Mouse (Mus musculus) limb, embryonic 13.5 days (tissue): ENCODE measurements around the gene 1700001C19Rik. TPM values are rescaled to one million over a fixed set of nuclear protein-coding genes. Genes with fewer than 3 reads are reported as not detected.

Source experiments
- ATAC-seq: fragments of 200-750 bp; cut with Nextera tagmentation; 2 replicates; pipeline ENCODE4 v1.8.0; 2017; ENCODE audit warnings: low read depth, moderate number of reproducible peaks, moderate TSS enrichment; ENCODE audit not compliant: low FRiP score
- H3K27ac ChIP-seq: fragments of 300-500 bp; sonication (generic); 2 replicates; pipeline ENCODE4 v1.5.1; 2015; ENCODE audit warnings: inconsistent platforms, mild to moderate bottlenecking, moderate library complexity
- H3K27me3 ChIP-seq: fragments of 300-500 bp; sonication (generic); 2 replicates; pipeline ENCODE4 v1.6.1; 2015; ENCODE audit warnings: mild to moderate bottlenecking, inconsistent platforms
- H3K36me3 ChIP-seq: fragments of 300-500 bp; sonication (generic); 2 replicates; pipeline ENCODE4 v1.6.1; 2015; ENCODE audit warnings: inconsistent platforms, mild to moderate bottlenecking, moderate library complexity
- H3K4me1 ChIP-seq: fragments of 300-500 bp; sonication (generic); 2 replicates; pipeline ENCODE4 v1.6.1; 2015; ENCODE audit warnings: inconsistent platforms
- H3K4me2 ChIP-seq: fragments of 300-500 bp; sonication (generic); replicated peaks from 2 replicates; pipeline ENCODE4 v1.6.1; 2015; ENCODE audit warnings: inconsistent platforms, mild to moderate bottlenecking, moderate library complexity
- H3K4me3 ChIP-seq: fragments of 300-500 bp; sonication (generic); 2 replicates; pipeline ENCODE4 v1.5.1; 2015; ENCODE audit warnings: moderate library complexity, mild to moderate bottlenecking, inconsistent platforms
- H3K9ac ChIP-seq: fragments of 300-500 bp; sonication (generic); 2 replicates; pipeline ENCODE4 v1.6.1; 2015; ENCODE audit warnings: mild to moderate bottlenecking, inconsistent platforms
- H3K9me3 ChIP-seq: fragments of 300-500 bp; sonication (generic); 2 replicates; pipeline ENCODE4 v1.6.1; 2016; ENCODE audit warnings: inconsistent platforms
- WGBS: fragments of 180-500 bp; shearing (Covaris S2); methylation state at CpG from one replicate; pipeline ENCODE4 v1.1.7; 2015; 5-methylcytosine and 5-hydroxymethylcytosine counted together
- polyA plus RNA-seq: library from polyadenylated mRNA; unstranded; fragments of >200 nt; fragmentation: Nextera tagmentation; extraction: Ambion mirVana; gene quantifications from 2 replicates; pipeline ENCODE4 v1.2.1, GENCODE M21; 2015

Gene 1700001C19Rik
- polyA plus RNA-seq, 1 experiment from 2014 or later: 0.24 TPM

- ATAC-seq: no peak
- WGBS: 71% methylated on average over 5 of the region's 5 CpGs
- Histone ChIP-seq H3K36me3 (no peaks in the 10 kb centered on the region), H3K4me2 (no peak overlapping the region), H3K27me3 (peaks cover 64% of the 10 kb centered on the region), H3K9me3 (no peaks in the 10 kb centered on the region), H3K4me3 (no peak overlapping the region), H3K27ac (no peak overlapping the region), H3K9ac (no peak overlapping the region), H3K4me1 (peaks cover 28% of the 10 kb centered on the region)
Observed at GRCm38 (mm10) chr17:47470686-47471085, 33.5 kb upstream of the 1700001C19Rik start.

DNA sequence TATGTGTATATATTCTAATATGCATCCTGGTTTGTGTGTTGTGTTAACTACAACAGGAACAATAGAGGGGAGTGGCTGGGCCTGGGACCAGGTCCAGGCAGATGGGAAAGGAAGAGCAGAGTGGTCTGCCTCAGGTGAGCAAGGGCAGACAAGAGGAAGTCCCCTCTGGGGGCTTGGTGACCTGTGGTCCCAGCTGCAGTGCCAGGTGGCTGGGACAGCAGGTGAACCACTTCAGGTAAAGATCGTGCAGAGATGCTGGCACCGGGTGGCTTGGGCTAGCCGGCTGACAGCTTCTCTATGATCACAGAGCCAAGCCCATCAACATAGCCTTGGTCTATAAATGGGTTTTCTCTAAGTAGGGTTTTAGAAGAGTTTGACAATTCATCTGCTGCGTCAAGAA lies 32.9 kb upstream of the 1700001C19Rik start:
- no peaks in the 10 kb centered on the region for H3K36me3 ChIP-seq
- 88% methylated on average over 4 of the region's 4 CpGs for WGBS
- no peak overlapping the region for H3K4me3 ChIP-seq
- H3K27me3 ChIP-seq: peaks cover 69% of the 10 kb centered on the region
- no peak for ATAC-seq
- no peaks in the 10 kb centered on the region for H3K9me3 ChIP-seq
- H3K9ac ChIP-seq: no peak overlapping the region
- peaks cover 32% of the 10 kb centered on the region for H3K4me1 ChIP-seq
- no peak overlapping the region for H3K4me2 ChIP-seq
- no peak overlapping the region for H3K27ac ChIP-seq

DNA sequence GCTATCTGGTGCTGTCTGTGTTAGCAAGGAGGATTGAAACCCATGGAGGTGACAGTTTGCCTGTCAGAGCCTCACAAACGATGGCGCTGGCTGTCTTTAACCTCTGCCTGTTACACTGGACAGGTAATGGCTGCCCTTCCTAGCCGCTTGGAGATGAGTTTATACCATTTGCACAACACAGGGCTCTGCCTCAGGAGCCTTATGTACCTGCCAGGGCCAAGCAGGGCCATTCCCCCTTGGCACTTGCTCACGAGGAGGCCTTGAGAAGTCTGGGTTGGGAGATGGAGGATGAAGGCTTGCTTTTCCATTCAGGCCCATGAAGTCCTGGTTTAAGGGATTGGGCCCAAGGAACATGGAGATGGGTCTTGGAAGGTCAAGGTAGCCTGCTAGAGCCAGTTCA lies 32.5 kb upstream of the 1700001C19Rik start:
- Histone ChIP-seq H3K9ac (no peak overlapping the region), H3K9me3 (no peaks in the 10 kb centered on the region), H3K27ac (no peak overlapping the region), H3K27me3 (peaks cover 73% of the 10 kb centered on the region), H3K4me1 (peaks cover 32% of the 10 kb centered on the region), H3K36me3 (no peaks in the 10 kb centered on the region), H3K4me2 (no peak overlapping the region), H3K4me3 (no peak overlapping the region)
- 87% methylated on average over 4 of the region's 4 CpGs for WGBS
- no peak for ATAC-seq

GRCm38 (mm10) chr17:47468466-47468865 lies 31.3 kb upstream of the 1700001C19Rik start:
- H3K36me3 ChIP-seq: no peaks in the 10 kb centered on the region
- H3K27me3 ChIP-seq: peaks cover 82% of the 10 kb centered on the region
- H3K4me1 ChIP-seq: peaks cover 32% of the 10 kb centered on the region
- H3K27ac ChIP-seq: no peak overlapping the region
- H3K9me3 ChIP-seq: no peaks in the 10 kb centered on the region
- ATAC-seq: no peak
- peak overlapping the region; percentile 29 for H3K4me3 ChIP-seq
- H3K9ac ChIP-seq: no peak overlapping the region
- peak overlapping the region; percentile 53 for H3K4me2 ChIP-seq
- 9% methylated on average over 34 of the region's 34 CpGs for WGBS

- H3K36me3 ChIP-seq: no peaks in the 10 kb centered on the region
- ATAC-seq: no peak
- H3K4me2 ChIP-seq: peak overlapping the region; percentile 53
- H3K27me3 ChIP-seq: peaks cover 78% of the 10 kb centered on the region
- peak overlapping the region; percentile 29 for H3K4me3 ChIP-seq
- 28% methylated on average over 14 of the region's 14 CpGs for WGBS
- H3K27ac ChIP-seq: no peak overlapping the region
- no peak overlapping the region for H3K9ac ChIP-seq
- H3K9me3 ChIP-seq: no peaks in the 10 kb centered on the region
- H3K4me1 ChIP-seq: peaks cover 30% of the 10 kb centered on the region
Observed at GRCm38 (mm10) chr17:47468063-47468462, 30.9 kb upstream of the 1700001C19Rik start.

DNA sequence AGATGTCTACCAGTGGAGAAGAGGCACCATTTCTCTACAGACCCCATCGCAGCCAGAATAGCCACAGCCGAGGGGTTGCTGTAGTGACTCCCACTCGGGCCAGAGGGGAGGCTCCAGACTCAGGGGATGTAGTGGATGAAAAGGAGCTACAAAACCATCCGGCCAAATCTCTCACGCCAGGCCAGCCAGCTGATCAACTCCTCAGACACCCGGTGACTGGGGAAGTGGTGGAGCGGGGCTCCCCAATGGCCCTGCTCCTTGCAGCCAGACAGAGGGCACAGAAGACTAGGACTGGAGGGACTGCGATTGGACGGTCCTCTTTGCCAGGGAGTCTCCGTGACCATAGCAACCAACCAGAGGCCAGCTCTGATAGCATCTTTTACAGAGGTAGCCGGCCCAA lies 30.5 kb upstream of the 1700001C19Rik start:
- ATAC-seq: no peak

DNA sequence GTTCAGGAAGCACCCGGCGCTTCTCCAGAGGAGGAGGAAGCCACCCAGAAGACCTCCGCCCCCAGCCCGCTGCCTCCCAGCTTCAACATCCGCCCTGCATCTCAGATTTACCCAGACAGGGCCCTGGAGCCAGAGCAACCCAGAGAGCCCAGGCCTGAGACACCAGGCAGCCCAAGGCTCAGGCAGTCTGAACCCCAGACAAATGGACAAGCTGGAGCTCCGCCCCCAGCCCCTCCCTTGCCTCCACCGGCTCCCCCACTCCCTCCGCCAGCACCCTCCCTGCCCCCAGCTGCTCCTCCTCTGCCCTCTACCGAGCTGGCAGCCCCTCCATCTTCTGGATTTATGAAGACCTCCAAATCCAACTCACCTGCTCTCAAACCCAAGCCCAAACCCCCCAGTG lies 29.1 kb upstream of the 1700001C19Rik start:
- Histone ChIP-seq H3K9me3 (no peaks in the 10 kb centered on the region), H3K27ac (no peak overlapping the region), H3K27me3 (peaks cover 69% of the 10 kb centered on the region), H3K9ac (no peak overlapping the region), H3K36me3 (no peaks in the 10 kb centered on the region), H3K4me1 (peaks cover 23% of the 10 kb centered on the region), H3K4me2 (0 out of 2 replicates have a peak overlapping the region, but pooled peaks have one; percentile 1), H3K4me3 (no peak overlapping the region)
- no peak for ATAC-seq
- WGBS: 34% methylated on average over 9 of the region's 9 CpGs

More for the DNA sequence above, 30.5 kb upstream of the 1700001C19Rik start:
- no peaks in the 10 kb centered on the region for H3K36me3 ChIP-seq
- no peak overlapping the region for H3K4me3 ChIP-seq
- H3K27ac ChIP-seq: no peak overlapping the region
- peaks cover 75% of the 10 kb centered on the region for H3K27me3 ChIP-seq
- 61% methylated on average over 11 of the region's 11 CpGs for WGBS
- peaks cover 26% of the 10 kb centered on the region for H3K4me1 ChIP-seq
- no peak overlapping the region for H3K9ac ChIP-seq
- no peaks in the 10 kb centered on the region for H3K9me3 ChIP-seq
- peak overlapping the region; percentile 53; the same call in 1 of the 2 replicates for H3K4me2 ChIP-seq

- Histone ChIP-seq H3K27ac (no peak overlapping the region), H3K9ac (no peak overlapping the region), H3K27me3 (peaks cover 65% of the 10 kb centered on the region), H3K4me3 (no peak overlapping the region), H3K36me3 (no peaks in the 10 kb centered on the region), H3K4me1 (peaks cover 16% of the 10 kb centered on the region; the same call in 1 of the 2 replicates), H3K4me2 (no peak overlapping the region), H3K9me3 (no peaks in the 10 kb centered on the region)
- 88% methylated on average over 11 of the region's 11 CpGs for WGBS
- no peak for ATAC-seq
Observed at GRCm38 (mm10) chr17:47465016-47465415, 27.8 kb upstream of the 1700001C19Rik start.

GRCm38 (mm10) chr17:47464248-47464965 lies 27.2 kb upstream of the 1700001C19Rik start:
- ATAC-seq: no peak
- Histone ChIP-seq H3K27me3 (peaks cover 59% of the 10 kb centered on the region), H3K36me3 (no peaks in the 10 kb centered on the region), H3K4me1 (peaks cover 16% of the 10 kb centered on the region; the same call in 1 of the 2 replicates), H3K4me2 (no peak overlapping the region), H3K4me3 (no peak overlapping the region), H3K9ac (no peak overlapping the region), H3K27ac (no peak overlapping the region), H3K9me3 (no peaks in the 10 kb centered on the region)
- WGBS: 50% methylated on average over 12 of the region's 12 CpGs

DNA sequence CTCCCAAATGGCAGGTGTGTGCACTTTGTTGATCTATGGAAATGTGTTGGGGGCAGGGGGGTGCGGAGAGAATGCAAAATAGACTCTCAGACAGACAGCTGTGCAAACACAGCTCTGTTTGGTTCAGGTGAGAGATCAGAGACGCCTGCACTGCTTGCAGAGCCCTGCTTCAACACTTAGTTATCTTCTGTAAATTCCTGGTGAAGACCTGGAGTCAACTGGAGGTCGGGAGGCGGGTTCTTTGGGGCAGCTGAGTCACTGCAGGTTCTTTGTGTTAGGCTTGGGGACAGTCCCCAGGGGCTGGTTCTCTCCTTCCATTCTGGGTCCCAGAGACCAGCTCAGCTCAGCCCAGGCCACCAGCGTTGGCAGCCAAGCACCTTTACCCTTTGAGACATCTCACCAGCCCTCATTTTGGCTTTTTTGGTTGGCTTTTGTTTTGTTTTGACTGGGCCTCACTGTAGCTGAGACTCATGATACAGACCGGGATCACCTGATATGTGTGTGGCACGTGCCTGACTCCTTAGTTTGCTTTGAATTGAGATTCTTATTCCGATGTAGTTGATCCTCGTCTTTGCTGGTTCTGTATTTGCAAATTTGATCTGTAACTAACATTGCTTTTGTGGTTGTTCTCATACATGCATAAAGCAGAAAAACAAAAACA lies 25.7 kb upstream of the 1700001C19Rik start:
- H3K27ac ChIP-seq: no peak overlapping the region
- no peak for ATAC-seq
- no peak overlapping the region for H3K4me2 ChIP-seq
- no peaks in the 10 kb centered on the region for H3K36me3 ChIP-seq
- H3K27me3 ChIP-seq: peaks cover 44% of the 10 kb centered on the region
- no peak overlapping the region for H3K9ac ChIP-seq
- no peaks in the 10 kb centered on the region for H3K9me3 ChIP-seq
- peaks cover 12% of the 10 kb centered on the region; the same call in 1 of the 2 replicates for H3K4me1 ChIP-seq
- no peak overlapping the region for H3K4me3 ChIP-seq
- 51% methylated on average over 9 of the region's 9 CpGs for WGBS

GRCm38 (mm10) chr17:47462209-47462608 lies 25.0 kb upstream of the 1700001C19Rik start:
- 79% methylated on average over 7 of the region's 7 CpGs for WGBS
- H3K9ac ChIP-seq: no peak overlapping the region
- peaks cover 37% of the 10 kb centered on the region for H3K27me3 ChIP-seq
- no peak for ATAC-seq
- H3K36me3 ChIP-seq: no peaks in the 10 kb centered on the region
- no peak overlapping the region for H3K27ac ChIP-seq
- H3K4me2 ChIP-seq: no peak overlapping the region
- peaks cover 12% of the 10 kb centered on the region; the same call in 1 of the 2 replicates for H3K4me1 ChIP-seq
- H3K4me3 ChIP-seq: no peak overlapping the region
- no peaks in the 10 kb centered on the region for H3K9me3 ChIP-seq

- 72% methylated on average over 3 of the region's 3 CpGs for WGBS
- H3K4me3 ChIP-seq: no peak overlapping the region
- no peak overlapping the region for H3K27ac ChIP-seq
- no peaks in the 10 kb centered on the region for H3K9me3 ChIP-seq
- H3K4me1 ChIP-seq: peaks cover 12% of the 10 kb centered on the region; the same call in 1 of the 2 replicates
- H3K4me2 ChIP-seq: no peak overlapping the region
- H3K27me3 ChIP-seq: peaks cover 32% of the 10 kb centered on the region
- ATAC-seq: no peak
- no peaks in the 10 kb centered on the region for H3K36me3 ChIP-seq
- no peak overlapping the region for H3K9ac ChIP-seq
Observed at GRCm38 (mm10) chr17:47461688-47462087, 24.5 kb upstream of the 1700001C19Rik start.
